Mouse (Mus musculus) cerebellum, adult 8-10 months (tissue): ENCODE measurements around the gene Cnih2.

Experiments
- DNase-seq: peaks from one replicate; pipeline ENCODE4 v3.0.0; 2022

The Cnih2 gene

DNA sequence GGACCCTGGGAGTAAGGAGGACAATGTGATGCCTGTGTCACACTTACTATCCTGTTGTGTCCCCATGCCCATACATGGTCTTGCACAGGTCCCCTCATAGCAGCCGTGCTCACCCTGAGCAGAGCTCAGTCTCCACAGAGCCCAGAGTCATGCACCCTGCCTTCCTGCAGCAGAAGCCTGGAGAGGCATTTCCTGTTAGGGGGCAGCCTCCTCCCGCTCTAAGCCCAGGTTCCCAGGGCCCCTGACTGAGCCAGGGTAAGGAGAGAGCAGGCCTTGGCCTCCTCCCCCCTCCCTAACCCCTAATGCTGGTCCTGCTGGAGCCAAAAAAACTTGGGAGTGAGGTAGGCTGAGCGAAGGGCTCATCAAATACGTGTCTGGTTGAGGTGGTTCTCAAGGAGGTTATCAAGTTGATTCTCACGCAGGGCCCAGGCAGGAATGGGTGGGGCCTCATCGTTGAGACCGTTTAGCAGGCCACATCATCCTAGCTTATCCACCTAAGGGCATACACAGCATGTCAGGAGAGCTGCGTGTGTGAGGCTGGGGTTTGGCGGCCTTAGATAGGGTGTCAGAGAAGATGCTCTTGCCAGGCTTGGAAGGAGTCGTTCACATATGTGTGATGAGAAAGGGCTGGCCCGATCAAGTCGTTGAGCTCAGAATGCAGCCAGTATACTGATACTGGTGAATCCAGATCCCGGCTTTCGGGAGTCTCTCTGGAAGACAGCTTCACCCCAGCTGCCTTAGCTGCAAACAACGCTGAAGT lies 31.1 kb downstream of the Cnih2 start:
- no peak for DNase-seq

GRCm38 (mm10) chr19:5065104-5065503 lies 33.2 kb downstream of the Cnih2 start:
- no peak for DNase-seq

DNA sequence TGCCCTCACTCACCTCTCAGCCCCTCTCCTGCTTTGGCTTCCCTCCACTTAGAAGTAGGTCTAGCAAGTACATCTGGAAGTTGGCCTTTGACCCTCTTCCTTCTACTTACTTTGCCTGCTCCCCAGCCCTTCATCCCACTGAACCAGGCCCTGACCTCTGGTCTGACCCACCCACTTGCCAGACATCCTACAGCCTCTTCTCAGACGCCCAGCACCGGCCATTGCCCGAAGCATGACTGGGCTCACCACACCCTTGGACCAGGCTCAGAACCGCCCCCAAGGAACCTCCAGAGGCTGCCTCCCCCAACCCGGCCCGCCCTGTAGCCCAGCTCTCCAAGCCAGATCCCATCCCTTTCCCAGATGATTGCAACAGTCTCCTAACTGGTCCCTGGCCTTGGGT lies 35.9 kb downstream of the Cnih2 start:
- no peak for DNase-seq

- no peak for DNase-seq
Observed at GRCm38 (mm10) chr19:5062041-5062440, 36.3 kb downstream of the Cnih2 start.

GRCm38 (mm10) chr19:5060365-5061330 lies 37.7 kb downstream of the Cnih2 start:
- no peak for DNase-seq

- no peak for DNase-seq
Observed at GRCm38 (mm10) chr19:5058801-5059771, 39.2 kb downstream of the Cnih2 start.

- DNase-seq: no peak
Observed at GRCm38 (mm10) chr19:5057876-5058775, 40.2 kb downstream of the Cnih2 start.

- DNase-seq: peak; percentile 35
Observed at GRCm38 (mm10) chr19:5056251-5056650, 42.1 kb downstream of the Cnih2 start.

DNA sequence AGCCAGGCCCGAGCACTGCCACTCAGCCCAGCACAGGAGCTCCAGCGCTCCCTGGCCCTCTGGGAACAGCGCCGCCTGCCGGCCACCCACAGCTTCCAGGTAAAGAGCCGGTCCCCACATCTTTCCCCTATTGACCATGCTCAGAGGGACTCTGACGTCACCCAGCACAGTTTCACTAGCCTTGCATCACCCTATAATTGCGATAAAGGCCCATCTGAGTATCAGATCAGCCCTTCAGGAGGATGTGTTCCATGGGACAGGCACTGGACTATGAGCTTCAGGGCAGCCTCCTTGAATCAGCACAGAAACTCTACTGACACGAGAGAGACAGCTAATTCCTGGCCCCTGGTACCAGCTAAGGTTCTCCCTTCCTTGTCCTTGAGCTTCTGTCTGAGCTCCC lies 44.4 kb downstream of the Cnih2 start:
- DNase-seq: peak; percentile 71

- peak; percentile 69 for DNase-seq
Observed at GRCm38 (mm10) chr19:5052853-5053252, 45.5 kb downstream of the Cnih2 start.

- peak; percentile 59 for DNase-seq
Observed at GRCm38 (mm10) chr19:5052166-5052822, 46.0 kb downstream of the Cnih2 start.

- DNase-seq: no peak
Observed at GRCm38 (mm10) chr19:5051515-5051914, 46.8 kb downstream of the Cnih2 start.

DNA sequence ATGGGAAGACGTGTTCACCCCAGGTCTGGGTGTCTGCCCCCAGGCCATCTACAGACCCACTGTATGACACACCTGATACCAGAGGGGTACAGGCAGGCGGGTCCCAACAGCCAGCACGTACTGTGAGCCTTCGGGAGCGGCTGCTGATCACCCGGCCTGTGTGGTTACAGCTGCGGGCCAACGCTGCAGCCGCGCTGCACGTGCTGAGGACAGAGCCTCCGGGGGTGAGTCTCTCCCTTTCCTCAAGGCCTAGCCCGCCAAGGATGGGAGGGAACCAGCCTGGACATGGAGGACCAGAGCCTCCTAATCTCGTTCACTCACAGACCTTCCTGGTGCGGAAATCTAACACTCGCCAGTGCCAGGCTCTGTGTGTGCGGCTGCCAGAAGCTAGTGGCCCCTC lies 47.3 kb downstream of the Cnih2 start:
- peak; percentile 42 for DNase-seq

DNA sequence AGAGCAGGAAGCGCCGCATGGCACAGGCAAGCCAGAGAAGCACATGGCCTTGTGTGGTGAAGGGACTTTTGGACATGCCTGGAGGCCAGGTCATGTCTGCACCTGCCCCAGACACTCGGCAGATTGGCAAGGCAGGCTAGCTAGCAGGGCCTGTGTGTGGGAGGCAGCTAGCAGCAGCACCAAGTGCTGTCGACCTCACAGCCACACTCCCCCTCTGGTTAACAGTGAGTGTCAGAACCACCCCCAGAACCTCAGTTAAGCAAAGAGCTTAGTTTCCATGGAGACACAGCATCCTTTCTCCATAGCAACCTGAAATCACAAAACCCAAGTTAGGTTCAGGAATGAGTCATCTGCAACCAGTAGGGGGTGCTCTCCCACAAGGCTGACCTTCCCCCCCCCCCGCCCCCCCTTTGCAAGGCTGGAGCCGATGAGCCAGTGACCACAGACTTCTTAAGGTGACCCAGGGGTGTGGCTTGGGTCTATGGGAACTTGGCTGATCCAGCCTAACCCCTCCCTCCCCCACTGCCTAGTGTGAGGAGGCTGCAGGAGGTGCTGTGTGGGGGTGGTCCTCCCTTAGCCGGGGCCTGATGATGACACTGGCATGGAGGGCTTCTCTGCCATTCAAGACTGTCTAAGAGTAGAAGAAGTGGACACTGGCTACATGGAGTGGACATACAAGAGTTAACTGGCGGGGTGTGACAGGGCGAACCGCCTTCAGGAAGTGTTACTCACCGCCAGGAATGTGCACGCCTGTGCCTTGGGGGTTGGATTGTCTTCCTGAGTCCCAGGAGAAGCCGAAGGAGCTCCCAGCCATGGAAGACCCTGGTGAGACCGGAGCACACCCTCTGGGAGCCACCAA lies 48.0 kb downstream of the Cnih2 start, which contains the start of gene Rin1:
Rin1 (plus strand) TSS at position 435 of the 859 bp plus-strand sequence.
- peak; percentile 41 for DNase-seq

DNA sequence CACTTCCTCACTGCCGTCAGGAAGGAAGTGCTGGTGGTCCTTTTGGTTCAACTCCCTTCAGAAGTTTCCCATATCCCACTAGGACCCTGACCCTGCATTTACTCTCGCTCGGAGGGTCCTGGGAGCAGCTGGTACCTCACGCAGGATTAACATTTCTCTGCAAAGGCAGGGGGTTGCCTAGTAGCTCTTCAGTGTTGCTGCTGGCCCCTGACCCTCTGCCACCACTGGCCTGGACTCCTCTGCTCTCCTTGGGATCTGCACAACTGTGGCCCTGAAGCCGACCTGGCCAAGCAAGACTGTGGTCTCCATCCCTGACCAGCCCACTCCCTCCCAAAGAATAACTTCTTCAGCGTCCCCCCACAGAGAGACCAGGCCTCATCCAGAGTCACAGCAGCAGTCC lies 49.0 kb downstream of the Cnih2 start:
- no peak for DNase-seq

DNA sequence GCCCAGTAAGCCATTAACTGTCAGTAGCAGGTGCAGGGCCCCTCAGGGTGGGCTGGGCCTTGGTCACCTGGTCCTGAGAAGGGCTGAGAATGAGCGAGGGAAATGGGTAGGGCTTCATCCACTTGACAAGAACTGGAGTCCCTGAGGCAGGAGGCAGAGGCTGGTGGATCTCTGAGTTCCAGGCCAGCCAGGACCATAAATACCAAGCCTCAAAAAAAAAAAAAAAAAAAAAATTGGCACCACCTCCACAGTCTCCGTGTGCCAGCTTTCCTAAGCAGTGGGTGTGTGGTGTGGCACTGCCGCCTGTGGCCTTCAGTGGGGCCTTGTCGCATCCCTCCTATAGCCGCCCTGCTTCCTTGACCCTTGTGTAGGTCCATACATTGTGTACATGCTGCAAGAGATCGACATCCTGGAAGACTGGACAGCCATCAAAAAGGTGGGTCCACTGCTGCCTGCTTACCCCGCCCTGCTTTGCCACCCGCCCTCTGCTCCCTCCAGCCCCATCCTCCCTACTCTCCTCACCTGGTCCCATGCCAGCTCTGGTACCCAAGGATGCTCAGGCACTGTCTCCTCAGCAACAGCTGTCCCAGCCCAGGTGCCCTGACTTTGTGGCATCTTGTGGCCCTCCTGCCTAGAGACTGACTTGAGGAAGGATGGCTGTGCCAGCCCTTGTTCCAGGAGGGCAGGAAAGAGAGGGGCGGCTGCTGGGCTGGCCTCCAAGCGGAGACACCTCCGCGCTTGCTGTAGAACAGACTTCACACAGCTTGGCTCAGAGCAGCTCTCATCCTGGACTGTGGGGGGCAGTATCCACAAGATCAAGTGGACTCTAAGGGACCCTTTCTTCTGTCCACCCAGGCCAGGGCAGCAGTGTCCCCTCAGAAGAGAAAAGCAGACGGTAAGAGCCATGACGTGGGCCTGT lies 49.9 kb downstream of the Cnih2 start:
- DNase-seq: peak; percentile 27

- no peak for DNase-seq
Observed at GRCm38 (mm10) chr19:5045531-5045930, 52.8 kb downstream of the Cnih2 start.
